ENCODE assay signal across 8 mouse cellular contexts in genomic region chr9:114400588-114400948, GRCm38 (mm10). TPM values are rescaled to one million over a fixed set of nuclear protein-coding genes. Genes with fewer than 3 reads are reported as not detected.
A peak's percentile ranks its signal among the peaks of the same experiment; 100 is the strongest.
DNase-seq lines count a peak whose midpoint lies in the region; ATAC-seq and TF ChIP-seq lines count a peak whose summit lies in the region.

No protein-coding gene starts in this region.

- H3K9ac ChIP-seq in heart, embryonic 16.5 days (ENCODE audit: low read length), result peak overlapping the region; percentile 97
- H3K9ac ChIP-seq in MEL (ENCODE audit: control insufficient read depth, low read depth, low read length, poor library complexity, severe bottlenecking), result peak overlapping the region; percentile 74
- peak overlapping the region; percentile 78; the same call in 1 of the 2 replicates for H3K9ac ChIP-seq in heart, postnatal 0 days (replicated peaks; ENCODE audit: low read depth, low read length)

- TF ChIP-seq EP300 in MEL (IDR thresholded peaks at IDR 0.05; ENCODE audit: low read depth in 1 of 2, low read length in 2 of 2), result no peak
- TF ChIP-seq EP300 in heart, postnatal 0 days (IDR thresholded peaks at IDR 0.05; ENCODE audit: low read depth), result no peak

- peaks cover 10% of the 10 kb centered on the region for H3K4me1 ChIP-seq in heart, embryonic 16.5 days (ENCODE audit: control insufficient read depth, insufficient read depth, low read length)
- peaks cover 6 to 13% of the 10 kb centered on the region in 2 experiments for H3K4me1 ChIP-seq in MEL (ENCODE audit: control insufficient read depth in 1 of 2, insufficient read depth in 2 of 2, low read length in 2 of 2)
- peaks cover 5% of the 10 kb centered on the region; the same call in 1 of the 2 replicates for H3K4me1 ChIP-seq in heart, postnatal 0 days (ENCODE audit: control insufficient read depth, insufficient read depth)

- no peak for DNase-seq in heart, postnatal 4 days
- no peak for DNase-seq in MEL (ENCODE audit: low read depth, low spot score)
- DNase-seq in heart, postnatal 0 days (ENCODE audit: low spot score), result no peak
- DNase-seq in c-Kit-positive CD71-positive TER-119-positive erythroid progenitor cells, embryonic 14.5 days (ENCODE audit: low spot score), result no peak
- DNase-seq in urinary bladder, postnatal 36 days (ENCODE audit: low spot score in 2 of 2), result no peak
- DNase-seq in retina, postnatal 1 day, result no peak

- H3K9me3 ChIP-seq in heart, embryonic 16.5 days (replicated peaks; ENCODE audit: control insufficient read depth, low read length), result no peaks in the 10 kb centered on the region
- H3K9me3 ChIP-seq in MEL (replicated peaks; ENCODE audit: insufficient read depth, low read length), result no peaks in the 10 kb centered on the region
- no peaks in the 10 kb centered on the region for H3K9me3 ChIP-seq in heart, postnatal 0 days (replicated peaks; ENCODE audit: control insufficient read depth, low read length)

- peaks cover 11% of the 10 kb centered on the region for H3K36me3 ChIP-seq in heart, embryonic 16.5 days (ENCODE audit: control insufficient read depth, insufficient read depth)
- H3K36me3 ChIP-seq in MEL (ENCODE audit: control insufficient read depth in 1 of 2, insufficient read depth in 2 of 2, low read length in 2 of 2) (peaks cover 0 to 14% of the 10 kb centered on the region in 2 experiments; a peak in 2 of 4 replicates), macrophage (ENCODE audit: inconsistent target) (peaks cover 19% of the 10 kb centered on the region)
- peaks cover 12% of the 10 kb centered on the region for H3K36me3 ChIP-seq in heart, postnatal 0 days (replicated peaks; ENCODE audit: control insufficient read depth, insufficient read depth, low read length)

- no peak; the same call in 1 of the 2 replicates for ATAC-seq in heart, embryonic 16.5 days (replicated peaks; ENCODE audit: extremely low read depth, insufficient read depth, low FRiP score)
- ATAC-seq in heart, postnatal 0 days (ENCODE audit: insufficient read depth, low read depth), result no peak; the same call in 1 of the 2 replicates

- WGBS in heart, embryonic 16.5 days, result 20% methylated on average over 5 of the region's 5 CpGs
- 19% methylated on average over 5 of the region's 5 CpGs for WGBS in heart, postnatal 0 days
- 5% methylated on average over 5 of the region's 5 CpGs for WGBS in macrophage (ENCODE audit: missing documents)

- H3K79me2 ChIP-seq in MEL (ENCODE audit: control insufficient read depth, insufficient read depth, low read length, poor library complexity) (peaks cover 35% of the 10 kb centered on the region), macrophage (ENCODE audit: inconsistent target) (peaks cover 43% of the 10 kb centered on the region)

- no peak for TF ChIP-seq CTCF in MEL (IDR thresholded peaks at IDR 0.05 in 2 of 3, conservative IDR thresholded peaks at IDR 0.05 in 1 of 3; ENCODE audit: control insufficient read depth in 1 of 3, insufficient read depth in 1 of 3, low read depth in 2 of 3, low read length in 3 of 3, poor library complexity in 1 of 3, severe bottlenecking in 1 of 3)
- TF ChIP-seq CTCF in heart, postnatal 0 days (IDR thresholded peaks at IDR 0.05; ENCODE audit: low read depth), result no peak

- H3K27me3 ChIP-seq in heart, embryonic 16.5 days (ENCODE audit: control insufficient read depth, insufficient read depth, low read length), result no peaks in the 10 kb centered on the region
- no peaks in the 10 kb centered on the region for H3K27me3 ChIP-seq in MEL (ENCODE audit: control insufficient read depth in 1 of 2, insufficient read depth in 2 of 2, low read length in 2 of 2)
- H3K27me3 ChIP-seq in heart, postnatal 0 days (ENCODE audit: control insufficient read depth, insufficient read depth, low read length), result no peaks in the 10 kb centered on the region

- peak overlapping the region; percentile 95 for H3K27ac ChIP-seq in heart, embryonic 16.5 days (ENCODE audit: low read length)
- H3K27ac ChIP-seq in MEL (ENCODE audit: control insufficient read depth, low read depth, low read length) (peak overlapping the region; percentile 72), macrophage (peak overlapping the region; percentile 83)
- peak overlapping the region; percentile 91 for H3K27ac ChIP-seq in heart, postnatal 0 days (ENCODE audit: low read depth)

- H3K4me3 ChIP-seq in heart, embryonic 16.5 days (ENCODE audit: low read length), result peak overlapping the region; percentile 98
- H3K4me3 ChIP-seq in MEL (ENCODE audit: control insufficient read depth in 1 of 2, insufficient read depth in 1 of 2, low read depth in 2 of 2, low read length in 2 of 2), result peak overlapping the region; percentile 53 to 97
- peak overlapping the region; percentile 80 for H3K4me3 ChIP-seq in heart, postnatal 0 days (ENCODE audit: low read depth, low read length)
- peak overlapping the region; percentile 80 for H3K4me3 ChIP-seq in macrophage (ENCODE audit: inconsistent target)

- TF ChIP-seq POLR2A in MEL (IDR thresholded peaks at IDR 0.05; ENCODE audit: control insufficient read depth in 1 of 2, insufficient read depth in 1 of 2, low read depth in 1 of 2, low read length in 2 of 2, poor library complexity in 1 of 2), result no peak

- H3K4me2 ChIP-seq in heart, embryonic 16.5 days (ENCODE audit: low read depth, low read length), result peak overlapping the region; percentile 86
- H3K4me2 ChIP-seq in heart, postnatal 0 days (ENCODE audit: low read depth, low read length), result peak overlapping the region; percentile 69

- TF ChIP-seq RAD21 in MEL (IDR thresholded peaks at IDR 0.05; ENCODE audit: low read depth, low read length), result no peak

TF ChIP-seq in MEL, 35 proteins besides CTCF, POLR2A, EP300 and RAD21:
- TF ChIP-seq MXI1 (IDR thresholded peaks at IDR 0.05; ENCODE audit: low read depth, low read length), result peak; percentile 85
- no peak for TF ChIP-seq ZNF384 (IDR thresholded peaks at IDR 0.05; ENCODE audit: low read depth, low read length)
- peak; percentile 95 for TF ChIP-seq MYC (IDR thresholded peaks at IDR 0.05; ENCODE audit: low read depth, low read length)

RNA-seq across cellular contexts. Expression of gene Glb1, which starts 0.3 kb away (rescaled TPM):
- polyA plus RNA-seq in heart, embryonic 16.5 days (2015; fragmentation: Nextera tagmentation; extraction: Ambion mirVana), result 41.9 and 42.5 TPM in 2 replicates
- total RNA-seq in heart, postnatal 4 days (2021), result 10 to 100 TPM; 25.0 to 26.0 TPM
- total RNA-seq in MEL (2012; rRNA removed), result 7.0 and 8.1 TPM in 2 replicates
- polyA plus RNA-seq in MEL (2012; ENCODE audit: insufficient read depth in 1 of 2, insufficient read length in 2 of 2, low read depth in 1 of 2, low replicate concordance in 2 of 2, missing spikeins in 1 of 2), result 10 to 100 TPM in 1 of 2 experiments, not detected in 1; 15.7 TPM
- 29.8 and 43.3 TPM in 2 replicates for total RNA-seq in heart, postnatal 0 days (2014; rRNA removed; ENCODE audit: low replicate concordance)
- polyA plus RNA-seq in heart, postnatal 0 days (2015; fragmentation: Nextera tagmentation; extraction: Ambion mirVana), result 22.0 and 22.8 TPM in 2 replicates
- 10 to 100 TPM in 22 of 26 experiments, 1 to 10 TPM in 4; 5.9 to 35.9 (median 25.6) TPM for total RNA-seq in macrophage (2018; cell fraction: chromatin; rRNA removed)
- 100 to 1,000 TPM in 12 of 26 experiments, 10 to 100 TPM in 14; 65.6 to 156 (median 95.6) TPM for total RNA-seq in macrophage (2018; cell fraction: cytosol; rRNA removed)
- total RNA-seq in macrophage (2018; cell fraction: nucleus; rRNA removed), result 100 to 1,000 TPM in 13 of 26 experiments, 10 to 100 TPM in 13; 24.4 to 132 (median 99.7) TPM
- 100 to 183 TPM (median 148 TPM) in 3 replicates for polyA plus RNA-seq in macrophage (2018)

RNA-seq across cellular contexts. Expression of gene Tmppe, which starts 0.3 kb away (rescaled TPM):
- polyA plus RNA-seq in heart, embryonic 16.5 days (2015; fragmentation: Nextera tagmentation; extraction: Ambion mirVana), result 8.2 and 10.0 TPM in 2 replicates
- 1 to 10 TPM; 5.8 to 6.6 TPM for total RNA-seq in heart, postnatal 4 days (2021)
- total RNA-seq in MEL (2012; rRNA removed), result 7.1 and 7.5 TPM in 2 replicates
- polyA plus RNA-seq in MEL (2012; ENCODE audit: insufficient read depth in 1 of 2, insufficient read length in 2 of 2, low read depth in 1 of 2, low replicate concordance in 2 of 2, missing spikeins in 1 of 2), result 1 to 10 TPM in 1 of 2 experiments, not detected in 1; 9.2 TPM
- 5.4 and 10.0 TPM in 2 replicates for total RNA-seq in heart, postnatal 0 days (2014; rRNA removed; ENCODE audit: low replicate concordance)
- polyA plus RNA-seq in heart, postnatal 0 days (2015; fragmentation: Nextera tagmentation; extraction: Ambion mirVana), result 3.9 and 4.5 TPM in 2 replicates
- 10 to 100 TPM in 21 of 26 experiments, 1 to 10 TPM in 5; 4.2 to 45.1 (median 18.8) TPM for total RNA-seq in macrophage (2018; cell fraction: chromatin; rRNA removed)
- total RNA-seq in macrophage (2018; cell fraction: cytosol; rRNA removed), result 10 to 100 TPM in 17 of 26 experiments, 1 to 10 TPM in 9; 5.9 to 20.7 (median 12.2) TPM
- total RNA-seq in macrophage (2018; cell fraction: nucleus; rRNA removed), result 10 to 100 TPM; 10.3 to 44.3 (median 21.3) TPM
- 6.0 to 12.5 TPM (median 9.7 TPM) in 3 replicates for polyA plus RNA-seq in macrophage (2018)

RNA-seq across cellular contexts. Expression of gene Crtap, which starts 10.1 kb away (rescaled TPM):
- polyA plus RNA-seq in heart, embryonic 16.5 days (2015; fragmentation: Nextera tagmentation; extraction: Ambion mirVana), result 131 and 138 TPM in 2 replicates
- total RNA-seq in heart, postnatal 4 days (2021), result 10 to 100 TPM; 69.7 to 79.2 TPM
- total RNA-seq in MEL (2012; rRNA removed), result 17.3 and 21.5 TPM in 2 replicates
- polyA plus RNA-seq in MEL (2012; ENCODE audit: insufficient read depth in 1 of 2, insufficient read length in 2 of 2, low read depth in 1 of 2, low replicate concordance in 2 of 2, missing spikeins in 1 of 2), result 10 to 100 TPM in 1 of 2 experiments, not detected in 1; 62.2 TPM
- total RNA-seq in heart, postnatal 0 days (2014; rRNA removed; ENCODE audit: low replicate concordance), result 63.1 and 65.0 TPM in 2 replicates
- polyA plus RNA-seq in heart, postnatal 0 days (2015; fragmentation: Nextera tagmentation; extraction: Ambion mirVana), result 75.8 and 80.6 TPM in 2 replicates
- 10 to 100 TPM in 16 of 26 experiments, 1 to 10 TPM in 10; 3.9 to 43.9 (median 12.5) TPM for total RNA-seq in macrophage (2018; cell fraction: chromatin; rRNA removed)
- 100 to 1,000 TPM in 2 of 26 experiments, 10 to 100 TPM in 24; 55.4 to 108 (median 75.6) TPM for total RNA-seq in macrophage (2018; cell fraction: cytosol; rRNA removed)
- total RNA-seq in macrophage (2018; cell fraction: nucleus; rRNA removed), result 100 to 1,000 TPM in 3 of 26 experiments, 10 to 100 TPM in 23; 18.6 to 129 (median 50.8) TPM
- 58.8 to 145 TPM (median 96.5 TPM) in 3 replicates for polyA plus RNA-seq in macrophage (2018)
